Mouse (Mus musculus): ENCODE measurements around the gene Phgdh.

Phgdh gene

DNA sequence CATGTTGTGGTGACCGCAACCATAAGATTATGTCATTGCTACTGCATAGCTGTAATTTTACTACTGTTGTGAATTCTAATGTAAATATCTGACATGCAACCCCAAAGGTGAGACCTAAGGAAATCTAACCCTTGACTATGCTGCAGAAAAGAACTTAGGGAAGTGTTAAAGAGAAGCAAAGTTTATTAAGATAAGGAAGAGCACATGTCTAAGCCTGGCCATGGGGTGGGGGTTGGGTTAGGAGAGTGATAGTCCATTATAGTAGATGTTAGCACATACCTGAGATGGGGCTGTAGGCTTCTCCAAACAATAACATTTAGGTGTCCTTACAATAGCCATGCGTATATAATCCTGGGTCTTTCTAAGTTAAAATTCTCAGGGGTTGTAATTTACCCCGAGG is 3.4 kb upstream of the Phgdh start:
- DNase-seq (ENCODE audit: low spot score): no peak

DNA sequence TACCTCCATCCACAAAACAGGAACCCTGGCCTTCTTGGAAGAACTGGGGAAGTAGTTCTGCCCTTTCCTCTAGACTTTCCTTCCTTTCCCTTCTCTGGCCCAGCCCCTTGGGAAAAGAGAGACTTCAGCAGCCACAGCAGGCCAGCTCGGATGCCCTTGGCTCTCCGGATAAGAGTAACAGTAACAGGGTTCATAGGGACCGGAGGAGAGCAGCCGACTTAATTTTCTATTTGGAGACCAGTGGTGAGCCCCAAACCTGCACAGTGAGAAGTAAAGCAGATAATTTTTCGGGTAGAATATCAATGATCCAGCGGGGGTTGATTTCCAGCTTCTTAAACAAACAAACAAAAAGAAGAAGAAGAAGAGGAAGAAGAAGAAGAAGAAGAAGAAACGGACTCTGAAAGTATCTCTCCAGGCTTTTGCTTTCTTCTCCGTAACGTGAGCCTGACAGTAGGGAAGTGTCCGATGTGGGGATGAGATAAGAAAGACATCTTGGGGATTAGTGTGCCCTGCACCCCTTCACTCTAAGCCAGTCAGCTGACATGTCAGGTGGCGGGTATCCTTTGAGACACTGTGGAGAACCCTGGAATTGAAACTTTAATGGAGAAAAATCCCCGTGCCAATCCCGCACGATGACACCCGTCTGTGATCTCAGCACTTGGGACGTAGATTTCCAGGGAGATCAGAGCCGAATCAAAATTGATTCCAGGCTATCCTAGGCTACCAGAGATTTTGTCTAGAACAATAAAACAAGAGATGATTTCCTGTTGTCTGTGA is 1.2 kb upstream of the Phgdh start:
- no peak for DNase-seq (ENCODE audit: low spot score)

DNA sequence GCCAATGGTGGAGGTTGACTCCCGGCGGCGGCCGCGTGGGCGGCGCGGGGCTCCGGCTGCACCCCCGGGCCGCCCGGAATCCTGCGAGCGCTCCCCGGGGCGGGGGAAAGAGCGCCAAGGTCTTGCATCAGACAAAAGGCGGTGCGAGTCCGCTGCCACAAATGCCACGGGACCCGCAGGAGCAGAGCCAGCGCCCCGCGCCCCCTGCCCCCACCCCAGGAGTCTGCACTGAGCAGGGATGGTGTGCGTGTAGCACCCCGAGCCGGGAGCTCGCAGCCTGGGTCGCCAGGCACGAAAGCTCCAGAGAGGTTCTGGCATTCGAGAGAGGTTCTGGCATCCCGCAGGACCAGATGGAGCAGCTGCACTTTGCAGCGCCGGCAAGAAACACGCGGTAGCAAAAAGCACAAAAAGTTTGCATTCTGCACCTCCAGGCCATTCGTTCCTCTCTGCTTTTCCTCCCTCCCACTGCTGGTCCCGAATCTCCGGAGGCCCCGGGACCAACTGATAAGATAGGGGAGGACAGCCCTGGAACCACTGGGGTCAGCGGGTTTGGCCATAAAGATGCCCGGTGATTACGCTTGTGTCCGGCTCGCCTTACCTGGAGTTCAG is 589 bp downstream of the Phgdh start:
- no peak for DNase-seq (ENCODE audit: low spot score)

DNA sequence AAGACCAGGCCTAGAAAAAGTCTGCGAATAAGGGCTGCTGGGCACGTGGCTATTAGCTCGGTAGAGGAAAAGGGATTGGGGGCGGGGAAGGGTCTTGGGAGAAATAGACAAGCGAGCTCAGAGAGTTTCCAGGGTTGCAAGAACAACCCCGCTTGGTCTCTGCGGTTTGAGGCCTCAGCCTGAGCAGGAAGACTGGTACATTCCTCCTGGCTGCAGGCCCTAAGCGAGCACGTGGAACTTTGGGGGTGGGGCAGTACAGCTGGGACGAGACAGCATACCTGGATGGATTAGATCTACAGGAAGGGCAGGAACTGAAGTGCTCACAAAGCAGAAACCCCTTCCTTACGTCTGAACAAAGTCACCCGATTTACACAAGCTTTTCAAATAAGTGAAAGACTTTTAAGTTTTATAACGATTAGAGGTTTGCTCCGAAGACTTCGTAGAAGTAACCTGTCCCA is 1.2 kb downstream of the Phgdh start:
- DNase-seq (ENCODE audit: low spot score): no peak

DNA sequence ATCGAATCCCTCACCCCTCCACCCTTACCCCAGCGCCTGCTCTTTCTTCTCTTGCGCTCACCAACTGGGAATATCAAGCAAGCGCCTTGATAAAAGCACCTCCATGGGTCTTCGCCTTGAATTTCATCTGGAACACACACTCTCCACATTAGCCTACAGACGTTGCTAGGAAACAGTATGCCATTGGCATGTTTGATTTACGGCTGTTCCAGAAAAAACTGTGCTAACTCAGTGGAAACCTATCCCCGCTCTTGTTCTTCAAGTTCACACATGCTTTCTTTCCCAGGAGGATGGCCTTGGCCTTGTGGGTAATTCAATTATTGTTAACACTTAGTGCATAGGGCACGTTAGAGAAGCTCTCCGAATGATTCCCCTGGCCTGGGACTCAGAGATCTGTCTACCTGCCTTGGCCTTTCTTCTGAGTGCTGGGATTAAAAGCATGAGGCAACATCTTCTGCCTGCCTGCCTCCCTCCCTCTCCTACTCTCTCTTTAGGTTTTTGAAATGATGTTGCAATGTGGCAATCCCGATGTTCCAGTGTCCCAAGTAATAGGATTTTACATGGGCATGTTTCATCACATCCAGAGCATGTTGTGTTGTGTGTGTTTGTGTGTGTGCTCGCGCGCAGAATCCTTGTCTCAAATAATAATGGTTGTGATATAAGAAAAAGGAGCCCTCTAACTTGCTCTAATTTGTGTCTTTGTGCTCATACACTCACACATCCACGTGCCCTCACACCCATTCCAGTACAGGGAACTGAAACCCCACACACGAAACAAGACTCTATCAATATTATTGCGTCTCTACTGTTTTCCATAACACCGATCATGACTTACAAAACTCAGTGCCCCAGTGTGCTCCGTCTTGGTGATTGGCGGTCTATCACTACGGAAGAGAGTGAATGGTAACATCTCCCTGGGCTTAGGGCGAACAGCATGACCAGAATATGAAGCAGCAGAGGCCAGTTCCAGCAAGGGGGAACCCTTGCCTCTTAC is 2.8 kb downstream of the Phgdh start:
- DNase-seq (ENCODE audit: low spot score): no peak

DNA sequence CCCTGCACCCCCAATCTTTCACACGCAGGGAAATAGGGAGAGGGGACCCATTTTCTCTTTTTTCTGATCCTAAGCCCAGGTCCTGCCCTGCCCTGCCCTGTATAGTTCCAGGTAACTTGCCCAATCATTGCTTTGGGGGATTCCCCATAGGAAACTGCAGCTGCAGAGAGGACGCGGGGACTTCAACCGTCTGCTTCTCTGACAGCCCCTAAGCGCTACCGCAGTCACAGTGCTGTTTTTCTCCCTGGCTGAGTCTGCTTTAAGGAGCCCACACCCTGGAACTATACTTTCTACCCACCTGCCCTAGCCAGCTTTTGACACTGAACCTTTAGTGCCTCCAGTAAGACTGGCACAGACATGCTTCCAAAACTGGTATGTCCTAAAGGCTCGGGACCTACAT is 3.9 kb downstream of the Phgdh start:
- no peak for DNase-seq (ENCODE audit: low spot score)

DNA sequence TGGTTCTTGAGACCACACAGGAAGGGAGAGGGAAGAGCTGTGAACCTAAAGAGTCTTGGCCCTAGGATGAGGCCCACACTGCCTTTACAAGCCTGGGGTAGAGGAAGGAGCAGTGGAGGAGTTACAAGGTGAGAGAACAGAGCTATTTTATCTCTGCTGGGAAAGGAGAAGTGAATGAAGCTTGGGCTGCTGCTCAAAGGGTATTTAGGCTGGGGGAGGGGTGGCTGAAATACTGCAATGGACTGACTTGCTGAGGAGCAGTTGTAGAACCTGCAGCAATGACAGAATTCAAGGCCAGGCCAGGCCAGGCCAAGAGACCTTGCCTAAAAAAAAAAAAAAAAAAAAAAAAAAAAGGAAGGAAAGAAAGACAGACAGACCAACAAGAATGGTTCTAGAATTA is 4.5 kb downstream of the Phgdh start:
- no peak for DNase-seq (ENCODE audit: low spot score)

DNA sequence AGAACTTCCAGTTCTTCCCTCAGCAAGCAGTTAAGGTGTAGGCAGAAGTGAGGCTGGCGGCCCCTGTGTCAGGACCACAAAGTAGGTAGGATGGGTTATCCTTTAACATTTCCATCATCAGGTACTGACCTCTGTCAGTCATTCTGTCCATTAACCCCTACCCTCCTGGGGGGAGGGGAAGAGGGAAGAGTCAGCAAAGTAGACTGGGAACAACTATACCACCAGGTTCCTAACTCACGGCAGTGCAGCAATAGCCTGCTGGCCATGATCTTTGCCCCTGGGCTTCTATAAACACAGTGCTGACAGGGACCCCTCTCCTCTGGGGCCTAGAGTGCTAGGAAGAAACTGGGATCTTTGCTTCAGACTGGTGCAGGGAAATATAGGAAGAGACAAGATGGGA is 5.8 kb downstream of the Phgdh start:
- DNase-seq (ENCODE audit: low spot score): no peak

DNA sequence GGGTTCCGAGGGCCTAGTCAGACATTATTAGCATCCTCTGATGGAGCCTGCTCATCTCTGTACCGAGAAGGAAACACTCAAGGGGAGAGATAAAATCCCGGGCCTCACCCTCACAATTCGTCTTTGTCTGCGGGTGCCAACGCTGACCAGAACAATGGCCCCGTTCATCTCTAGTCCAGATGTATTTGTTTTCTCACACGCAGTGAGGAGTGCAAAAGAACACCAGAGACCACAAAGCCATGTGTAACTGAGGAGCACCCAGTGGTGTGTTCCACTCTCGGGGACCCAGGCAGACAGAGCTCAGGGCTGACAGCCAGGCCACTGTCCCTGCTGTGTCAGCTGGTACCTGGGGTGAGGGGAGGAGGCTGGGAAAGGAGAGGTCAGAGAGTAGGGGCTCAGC is 15.6 kb downstream of the Phgdh start:
- DNase-seq (ENCODE audit: low spot score): no peak

DNA sequence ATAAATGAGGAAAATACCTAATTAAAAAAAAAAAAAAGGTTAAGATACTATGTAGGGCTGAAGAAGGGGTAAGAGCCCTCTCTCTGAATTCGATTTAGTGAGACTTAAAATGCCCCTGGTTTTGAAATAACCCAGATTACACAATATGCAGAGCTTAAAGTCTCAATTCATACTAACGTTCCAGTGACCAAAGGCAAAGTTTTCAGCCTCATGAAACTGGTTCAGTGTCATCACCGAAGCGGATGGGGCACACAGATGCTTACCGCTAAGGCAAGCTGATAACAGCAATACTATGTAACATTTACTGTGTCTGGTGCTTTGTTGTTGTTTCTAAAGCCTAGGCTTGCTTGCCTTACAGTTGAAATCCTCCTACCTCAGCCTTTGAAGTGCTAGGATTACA is 17.6 kb downstream of the Phgdh start:
- no peak for DNase-seq (ENCODE audit: low spot score)

DNA sequence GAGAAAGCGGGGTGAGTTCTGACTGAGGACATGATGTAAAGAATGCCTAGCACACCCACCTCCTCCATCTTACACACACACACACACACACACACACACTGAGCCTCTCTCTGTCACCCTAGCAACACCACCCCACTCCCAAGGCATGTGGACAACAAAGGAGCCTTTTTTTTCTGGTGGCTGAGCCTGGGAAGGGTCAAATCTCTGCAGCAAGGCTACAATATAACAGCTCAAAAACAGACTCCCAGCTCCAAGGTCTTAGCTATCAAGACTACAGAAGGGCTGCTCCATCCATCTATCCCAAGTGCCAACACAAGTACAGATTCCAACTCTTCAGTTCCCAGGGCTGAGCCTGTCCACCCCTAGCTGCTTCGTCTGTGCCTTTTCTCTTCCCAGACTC is 20.6 kb downstream of the Phgdh start:
- DNase-seq (ENCODE audit: low spot score): no peak

DNA sequence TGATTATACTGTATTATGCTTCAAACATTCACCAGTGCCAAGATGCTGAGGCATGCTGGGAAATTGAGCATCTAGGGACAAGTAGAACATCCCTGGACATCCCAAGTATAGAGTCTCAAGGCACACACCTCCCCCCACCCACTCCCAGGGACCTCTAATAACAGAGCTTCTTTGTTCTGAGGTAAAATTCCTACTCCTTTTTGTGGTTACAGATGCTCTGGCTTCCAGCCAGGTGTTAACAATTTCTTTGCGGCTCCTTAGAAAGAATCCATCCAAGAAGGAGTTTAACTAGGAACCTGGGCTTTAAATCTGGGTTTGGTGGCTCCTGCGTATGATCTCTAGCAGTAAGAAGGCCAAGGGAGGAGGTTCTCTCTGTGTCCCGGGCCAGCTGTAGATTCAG is 22.6 kb downstream of the Phgdh start:
- DNase-seq (ENCODE audit: low spot score): no peak

DNA sequence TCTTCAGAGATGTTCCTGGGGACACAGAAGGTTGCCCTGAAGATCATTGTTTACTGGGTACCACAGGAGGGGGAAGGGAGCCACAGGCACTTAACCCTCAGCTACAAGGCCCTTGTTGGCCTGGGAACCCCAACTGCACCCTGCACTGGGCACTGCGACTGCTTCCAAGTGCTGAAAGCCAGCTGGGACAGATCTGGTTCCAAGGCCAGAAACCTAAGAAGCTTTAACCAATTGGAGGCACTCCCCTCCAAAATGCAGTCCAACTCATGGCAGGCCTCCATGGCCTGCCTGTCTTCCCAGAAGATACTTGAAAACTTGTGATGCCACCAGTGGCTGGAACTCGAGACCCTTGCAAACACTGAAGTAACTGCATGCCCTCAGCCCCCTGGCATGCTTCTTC is 24.6 kb downstream of the Phgdh start:
- no peak for DNase-seq (ENCODE audit: low spot score)

DNA sequence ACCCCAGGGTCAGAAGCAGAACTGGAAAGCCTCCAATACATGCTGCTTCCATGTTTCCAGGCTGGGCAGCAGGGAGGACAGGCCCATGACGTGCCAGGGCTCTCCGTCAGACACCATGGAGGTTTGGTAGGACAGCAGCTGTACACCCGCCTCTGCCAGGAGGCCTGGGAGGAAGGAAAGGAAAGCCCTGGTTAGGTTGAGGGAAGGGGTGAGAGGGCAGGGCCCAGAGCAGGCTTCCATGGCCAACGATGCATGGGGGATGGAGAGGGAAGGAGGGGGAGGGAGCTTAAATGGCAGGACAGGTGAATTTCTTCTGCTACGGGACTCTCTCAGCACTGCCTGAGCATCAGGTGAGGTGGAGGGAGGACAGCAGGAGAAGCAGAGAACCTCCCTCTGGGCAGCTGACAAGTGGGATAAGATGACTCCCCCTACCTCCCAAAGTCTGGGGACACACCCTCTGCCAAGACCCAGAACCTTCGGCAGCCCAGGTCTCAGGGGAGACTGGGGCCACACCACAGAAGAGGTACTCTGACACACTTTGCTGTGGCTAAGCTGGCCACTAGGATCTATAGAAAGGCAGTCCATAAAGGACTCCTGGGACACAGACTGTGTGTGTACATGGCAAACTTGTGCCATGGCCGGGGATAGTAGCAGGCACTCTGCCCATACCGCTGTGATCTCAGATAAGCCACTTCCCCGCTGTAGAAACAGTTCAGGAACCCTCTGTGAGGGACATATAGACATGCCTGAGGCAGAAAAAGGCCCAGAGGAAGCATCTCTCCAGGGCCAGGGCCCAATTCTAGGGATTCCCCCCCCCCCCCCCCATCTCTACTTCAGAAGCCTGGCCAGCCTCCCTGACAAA is 26.3 kb downstream of the Phgdh start:
- DNase-seq (ENCODE audit: low spot score): no peak

DNA sequence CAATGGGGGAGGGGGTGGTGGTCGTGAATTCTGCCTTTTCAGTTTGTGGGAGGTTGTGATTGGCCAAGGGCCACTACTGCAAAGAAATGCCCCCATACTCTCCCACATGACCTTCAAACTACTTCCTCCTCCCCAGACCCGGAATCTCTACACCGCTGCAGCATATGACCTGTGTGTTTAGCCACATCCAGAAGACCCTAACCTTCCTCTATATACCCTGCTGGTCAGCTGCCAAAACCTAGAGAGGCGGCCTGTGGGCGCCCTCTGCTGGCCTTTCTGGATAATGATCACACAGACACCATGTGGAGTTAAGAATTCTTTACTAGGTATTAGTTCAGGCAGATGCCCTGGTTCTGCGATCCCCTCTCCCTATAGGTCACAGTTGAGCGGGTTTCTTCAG is 26.9 kb downstream of the Phgdh start:
- DNase-seq (ENCODE audit: low spot score): no peak

DNA sequence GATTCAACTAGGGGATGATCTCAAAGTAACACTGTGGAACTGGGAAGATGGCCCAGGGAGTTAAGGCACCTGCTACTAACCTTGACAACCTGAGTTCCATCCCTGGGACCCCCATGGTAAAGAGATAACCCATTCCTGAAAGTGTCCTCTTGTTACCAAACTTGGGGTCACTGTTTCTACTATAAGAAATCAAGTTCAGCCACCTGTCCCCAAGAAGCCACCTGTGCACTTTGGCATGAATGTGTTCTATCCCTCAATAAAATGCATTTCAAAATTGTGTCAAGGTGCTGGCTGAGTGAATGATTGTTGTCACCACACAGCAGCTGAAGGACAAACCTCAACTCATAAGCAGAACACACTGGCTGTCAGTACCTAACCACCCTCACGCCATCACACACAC is 29.3 kb downstream of the Phgdh start:
- DNase-seq (ENCODE audit: low spot score): no peak

DNA sequence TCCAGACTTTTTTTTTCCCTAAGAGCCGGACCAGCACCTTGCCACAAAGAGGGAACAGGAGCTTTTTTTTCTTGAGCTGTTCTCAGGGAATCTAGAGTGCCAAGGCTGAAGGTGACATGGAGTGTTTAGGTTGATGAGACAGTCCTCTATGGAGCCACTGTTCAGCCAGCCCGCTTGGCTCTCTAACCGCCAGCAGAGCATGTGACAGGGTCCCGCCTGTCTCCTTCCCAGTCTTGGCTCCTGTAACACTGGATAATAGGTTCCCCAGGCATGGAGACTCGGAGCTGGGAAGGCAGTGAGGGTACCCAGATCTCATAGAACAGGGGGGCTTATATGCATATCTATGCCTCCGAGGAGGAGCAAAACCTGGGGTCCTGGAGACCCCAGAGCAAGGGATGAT is 31.2 kb downstream of the Phgdh start:
- DNase-seq (ENCODE audit: low spot score): no peak

DNA sequence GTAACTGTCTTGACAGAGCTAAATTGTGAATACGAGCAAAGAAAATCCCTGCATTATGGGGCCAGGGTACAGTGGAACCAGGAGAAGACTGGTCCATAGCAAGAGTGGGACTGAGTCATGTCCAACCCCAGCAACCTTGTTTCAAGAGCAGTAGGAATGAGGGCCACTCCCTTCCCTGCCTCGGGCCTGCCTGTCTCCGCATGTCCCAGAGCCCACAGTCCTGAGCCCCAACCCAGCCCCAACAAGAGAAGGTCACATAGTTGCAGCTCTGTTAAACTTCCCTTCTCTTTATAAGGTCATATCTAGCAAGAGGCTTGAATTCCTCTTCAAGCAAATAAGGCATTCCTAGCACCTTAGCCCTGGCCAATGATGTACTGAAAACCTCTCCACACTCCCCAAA is 38.0 kb downstream of the Phgdh start:
- no peak for DNase-seq (ENCODE audit: low spot score)

DNA sequence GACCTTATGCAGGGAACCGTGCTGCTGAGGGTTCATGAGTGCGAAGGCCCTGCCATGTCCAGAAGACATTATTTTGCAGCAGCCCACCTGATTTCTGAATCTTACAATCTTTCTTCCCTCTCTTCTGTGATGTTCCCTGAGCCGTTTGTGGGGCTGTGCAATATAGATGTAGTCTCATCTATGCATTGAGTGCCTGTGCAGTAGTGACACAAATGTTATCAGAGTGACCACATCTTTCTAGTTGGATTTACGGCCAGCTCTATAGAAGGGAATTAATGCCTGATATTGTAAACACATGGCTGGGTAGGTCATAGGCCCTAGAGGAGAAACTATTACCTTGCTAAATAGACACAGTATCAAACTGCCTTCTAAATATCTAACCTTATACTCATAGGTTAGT is 39.5 kb downstream of the Phgdh start:
- no peak for DNase-seq (ENCODE audit: low spot score)

DNA sequence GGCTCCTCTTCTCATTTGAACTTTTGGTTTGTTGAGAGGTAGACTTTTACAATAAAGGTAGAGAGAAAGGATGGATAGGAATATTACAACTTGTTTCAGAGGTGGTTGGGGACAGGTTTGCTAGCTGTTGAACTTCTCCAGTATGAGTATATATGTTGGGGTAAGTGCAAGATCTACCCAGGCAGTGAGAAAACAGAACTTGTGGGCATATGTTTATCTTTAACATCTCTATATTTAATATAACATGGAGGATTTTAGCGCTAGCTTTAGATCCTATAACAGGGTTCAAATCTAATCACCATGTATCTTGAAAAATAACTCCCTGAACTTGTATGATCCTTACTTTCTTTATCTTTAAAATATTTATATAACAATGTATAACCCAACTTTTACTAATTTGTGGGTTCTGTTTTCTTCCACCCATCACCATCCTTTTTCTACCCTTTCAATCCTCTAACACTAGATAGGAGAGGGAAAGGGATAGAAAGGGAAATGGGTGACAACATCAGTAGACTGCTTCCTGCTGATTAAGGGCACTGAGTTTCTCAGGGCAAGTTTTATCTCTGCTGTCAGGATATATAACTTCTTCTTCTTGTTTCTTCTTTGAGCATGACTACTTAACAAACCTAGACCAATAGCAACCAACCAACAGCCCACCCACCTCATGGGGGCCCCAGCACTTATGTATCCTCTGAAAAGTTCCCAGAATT is 40.2 kb downstream of the Phgdh start:
- DNase-seq (ENCODE audit: low spot score): no peak

DNA sequence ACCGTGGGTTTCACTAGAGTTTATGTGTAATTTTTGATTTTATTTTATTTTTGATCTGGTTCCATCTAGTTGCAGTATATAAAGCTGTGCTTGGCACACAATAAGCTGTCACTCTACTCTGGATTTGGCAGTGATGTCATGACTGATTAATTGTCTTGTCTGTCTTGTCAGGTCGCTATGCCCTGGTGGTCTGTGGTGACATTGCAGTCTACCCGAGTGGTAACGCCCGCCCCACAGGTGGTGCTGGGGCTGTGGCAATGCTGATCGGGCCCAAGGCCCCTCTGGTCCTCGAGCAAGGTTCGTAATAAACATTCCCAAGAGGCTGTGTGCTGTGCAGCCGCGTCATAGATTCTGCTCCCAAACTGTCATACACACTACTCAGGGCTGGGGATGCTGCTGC is 43.8 kb downstream of the Phgdh start:
- no peak for DNase-seq (ENCODE audit: low spot score)
